Mouse (Mus musculus) forebrain, postnatal 0 days (tissue): ENCODE data around the gene Hist1h2bh. TPM values are rescaled to one million over a fixed set of nuclear protein-coding genes. Genes with fewer than 3 reads are reported as not detected.
"Not testable (repeated sequence)": the region's sequence is repeated elsewhere in the genome, so short reads cannot be mapped to it uniquely, and the experiment has no call there.

ENCODE experiments used
- ATAC-seq: fragments of 200-750 bp; cut with Nextera tagmentation; 2 replicates; pipeline ENCODE4 v1.8.0; 2017; ENCODE audit warnings: mild to moderate bottlenecking, moderate library complexity
- DNase-seq: peaks from one replicate; pipeline ENCODE4 v3.0.0-alpha.2; 2015
- H3K27ac ChIP-seq: fragments of 300-500 bp; sonication (generic); 2 replicates; pipeline ENCODE4 v1.5.1; 2014; ENCODE audit warnings: low read depth, mild to moderate bottlenecking, antibody characterized with exemption, low read length, moderate library complexity, mixed read lengths
- H3K27me3 ChIP-seq: fragments of 300-500 bp; sonication (generic); 2 replicates; pipeline ENCODE4 v1.6.1; 2014; ENCODE audit warnings: mild to moderate bottlenecking, low read length, mixed read lengths; ENCODE audit not compliant: insufficient read depth
- H3K36me3 ChIP-seq: fragments of 300-500 bp; sonication (generic); 2 replicates; pipeline ENCODE4 v1.6.1; 2014; ENCODE audit warnings: mild to moderate bottlenecking, moderate library complexity; ENCODE audit not compliant: insufficient read depth
- H3K4me1 ChIP-seq: fragments of 300-500 bp; sonication (generic); 2 replicates; pipeline ENCODE4 v1.6.1; 2014; ENCODE audit warnings: antibody characterized with exemption; ENCODE audit not compliant: insufficient read depth
- H3K4me2 ChIP-seq: fragments of 300-500 bp; sonication (generic); 2 replicates; pipeline ENCODE4 v1.6.1; 2014; ENCODE audit warnings: low read depth, mild to moderate bottlenecking, moderate library complexity
- H3K4me3 ChIP-seq: fragments of 300-500 bp; sonication (generic); 2 replicates; pipeline ENCODE4 v1.5.1; 2014; ENCODE audit warnings: low read depth, low read length, mixed read lengths
- H3K9ac ChIP-seq: fragments of 300-500 bp; sonication (generic); 2 replicates; pipeline ENCODE4 v1.6.1; 2014; ENCODE audit warnings: mild to moderate bottlenecking
- H3K9me3 ChIP-seq: fragments of 300-500 bp; sonication (generic); 2 replicates; pipeline ENCODE4 v1.6.1; 2016; ENCODE audit warnings: low read length
- CTCF ChIP-seq: sonication (generic); IDR thresholded peaks from 2 replicates; pipeline ENCODE4 v1.5.1; 2016; ENCODE audit warnings: antibody characterized with exemption, control low read depth, low read depth
- WGBS: fragments of 180-500 bp; shearing (Covaris S2); extraction: QIAGEN DNeasy Blood & Tissue Kit; methylation state at CpG from one replicate; pipeline ENCODE4 v1.1.7; 2014; 5-methylcytosine and 5-hydroxymethylcytosine counted together
- polyA plus RNA-seq: library from polyadenylated mRNA; unstranded; fragments of >200 nt; fragmentation: Nextera tagmentation; extraction: Ambion mirVana; gene quantifications from 2 replicates; pipeline ENCODE4 v1.2.1, GENCODE M21; 2015
- total RNA-seq: library from RNA; depleted of rRNA; stranded (reverse); fragments of >200 nt; gene quantifications from 2 replicates; pipeline ENCODE4 v1.2.3, GENCODE M21; 2014

Gene Hist1h2bh
- total and polyA plus RNA-seq, 2 experiments from 2014 or later: 0.17 to 12.5 TPM

DNA sequence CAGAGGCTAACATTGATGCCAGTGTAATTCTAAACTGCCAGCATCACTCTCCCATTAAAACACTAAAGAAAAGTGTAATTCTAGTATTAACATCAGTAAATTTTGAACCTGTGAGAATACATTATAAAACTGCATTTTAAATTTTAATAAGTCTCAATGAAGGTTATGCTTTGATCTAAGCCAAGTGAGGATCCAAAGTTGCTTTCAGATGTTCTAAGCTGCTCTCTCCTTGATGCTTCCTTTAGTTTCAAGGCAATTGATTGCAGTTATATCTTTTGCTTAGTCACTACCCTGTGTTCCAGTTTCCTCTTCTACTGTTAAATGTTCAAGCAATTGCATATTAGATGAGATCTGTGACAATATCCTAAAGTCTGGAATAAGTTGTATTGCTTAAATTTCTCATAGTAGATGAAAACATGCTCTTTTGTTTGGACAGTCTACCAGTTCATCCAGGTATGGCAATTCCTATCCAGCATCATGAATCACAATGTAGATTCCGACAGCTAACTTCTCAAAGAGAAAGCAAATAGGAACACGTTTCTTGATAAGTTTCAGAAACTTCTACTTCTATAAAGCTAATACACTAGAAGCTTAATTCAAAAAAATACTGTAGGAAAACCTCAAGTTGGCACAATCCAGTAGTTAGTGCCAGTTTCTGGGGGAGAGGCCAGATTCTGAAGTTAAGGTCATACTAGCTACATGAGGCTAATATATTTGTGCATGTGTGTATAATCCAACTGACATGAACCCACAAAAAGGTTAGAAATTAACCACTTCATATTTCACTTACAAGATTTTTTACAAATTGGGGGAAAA is 29.2 kb upstream of the Hist1h2bh start:
- no peaks in the 10 kb centered on the region for H3K36me3 ChIP-seq
- H3K4me2 ChIP-seq: peak overlapping the region; percentile 67
- WGBS: 29% methylated on average over 2 of the region's 2 CpGs
- DNase-seq (no peak), ATAC-seq (no peak)
- H3K4me1 ChIP-seq: peaks cover 27% of the 10 kb centered on the region
- TF ChIP-seq CTCF: no peak
- peak overlapping the region; percentile 53 for H3K9ac ChIP-seq
- peak overlapping the region; percentile 75 for H3K27ac ChIP-seq
- H3K9me3 ChIP-seq: no peaks in the 10 kb centered on the region
- no peaks in the 10 kb centered on the region for H3K27me3 ChIP-seq
- peak overlapping the region; percentile 36 for H3K4me3 ChIP-seq

GRCm38 (mm10) chr13:23571504-23572217 is 28.5 kb upstream of the Hist1h2bh start:
- Histone ChIP-seq H3K9ac (peak overlapping the region; percentile 53), H3K4me1 (peaks cover 25% of the 10 kb centered on the region), H3K27ac (peak overlapping the region; percentile 93), H3K4me3 (peak overlapping the region; percentile 36), H3K4me2 (peak overlapping the region; percentile 67)
- H3K27me3 ChIP-seq, ATAC-seq, H3K9me3 ChIP-seq, H3K36me3 ChIP-seq: not testable (repeated sequence)
- DNase-seq: peak; percentile 51
- 1% methylated on average over 13 of the region's 34 CpGs for WGBS

GRCm38 (mm10) chr13:23571022-23571503 is 27.9 kb upstream of the Hist1h2bh start, which contains the start of the genes Hist1h2ae and Hist1h2bg:
Hist1h2ae (minus strand) TSS chr13:23571220.
Hist1h2bg (plus strand) TSS chr13:23571396.
- H3K4me3 ChIP-seq: peak within 1 kb of the TSS; percentile 36
- under 1% methylated on average over 18 of the region's 18 CpGs for WGBS

GRCm38 (mm10) chr13:23570261-23571021 is 27.2 kb upstream of the Hist1h2bh start:
- Histone ChIP-seq H3K4me2 (peak overlapping the region; percentile 67), H3K27ac (peak overlapping the region; percentile 93), H3K9ac (peak overlapping the region; percentile 60), H3K4me3 (peak overlapping the region; percentile 36), H3K4me1 (peaks cover 20% of the 10 kb centered on the region)
- not testable (repeated sequence) for H3K27me3 ChIP-seq, H3K9me3 ChIP-seq, H3K36me3 ChIP-seq
- peak; percentile 56 for DNase-seq
- ATAC-seq: peak; percentile 17
- under 1% methylated on average over 19 of the region's 41 CpGs for WGBS

More at GRCm38 (mm10) chr13:23571022-23571503, 27.9 kb upstream of the Hist1h2bh start, which contains the start of the genes Hist1h2ae and Hist1h2bg:
- Histone ChIP-seq H3K9ac (peak within 1 kb of the TSS; percentile 60), H3K27ac (peak within 1 kb of the TSS; percentile 93), H3K4me1 (peaks cover 20% of the 10 kb centered on the region), H3K4me2 (peak within 1 kb of the TSS; percentile 67), H3K27me3 (no peaks in the 10 kb centered on the region), H3K36me3 (no peaks in the 10 kb centered on the region), H3K9me3 (no peaks in the 10 kb centered on the region)
- ATAC-seq (peak; percentile 90), DNase-seq (peak; percentile 93)
- no peak for TF ChIP-seq CTCF

DNA sequence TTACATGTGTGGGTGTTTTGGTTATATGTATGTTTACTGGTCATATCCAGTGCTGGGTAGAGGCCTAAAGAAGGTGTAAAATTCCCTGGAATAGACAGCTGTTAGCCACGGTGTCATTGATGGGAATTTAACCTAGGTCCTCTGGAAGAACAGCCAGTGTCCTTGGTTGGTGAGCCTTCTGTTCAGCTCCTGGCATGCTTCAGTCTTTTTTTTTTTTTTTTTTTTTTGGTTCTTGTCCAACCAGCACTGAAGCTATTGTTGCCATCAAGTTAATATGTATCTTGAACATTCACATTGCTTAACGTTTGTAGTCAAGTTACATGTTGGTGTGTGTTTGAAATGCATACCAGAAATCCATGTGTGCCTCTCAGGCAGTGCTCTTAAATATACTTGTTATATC is 21.3 kb upstream of the Hist1h2bh start:
- no peak overlapping the region for H3K4me3 ChIP-seq
- H3K9ac ChIP-seq: no peak overlapping the region
- TF ChIP-seq CTCF: no peak
- WGBS: 88% methylated on average over 2 of the region's 2 CpGs
- no peaks in the 10 kb centered on the region for H3K4me1 ChIP-seq
- DNase-seq (no peak), ATAC-seq (no peak)
- no peaks in the 10 kb centered on the region for H3K9me3 ChIP-seq
- no peak overlapping the region for H3K4me2 ChIP-seq
- no peak overlapping the region for H3K27ac ChIP-seq
- no peaks in the 10 kb centered on the region for H3K36me3 ChIP-seq
- no peaks in the 10 kb centered on the region for H3K27me3 ChIP-seq

DNA sequence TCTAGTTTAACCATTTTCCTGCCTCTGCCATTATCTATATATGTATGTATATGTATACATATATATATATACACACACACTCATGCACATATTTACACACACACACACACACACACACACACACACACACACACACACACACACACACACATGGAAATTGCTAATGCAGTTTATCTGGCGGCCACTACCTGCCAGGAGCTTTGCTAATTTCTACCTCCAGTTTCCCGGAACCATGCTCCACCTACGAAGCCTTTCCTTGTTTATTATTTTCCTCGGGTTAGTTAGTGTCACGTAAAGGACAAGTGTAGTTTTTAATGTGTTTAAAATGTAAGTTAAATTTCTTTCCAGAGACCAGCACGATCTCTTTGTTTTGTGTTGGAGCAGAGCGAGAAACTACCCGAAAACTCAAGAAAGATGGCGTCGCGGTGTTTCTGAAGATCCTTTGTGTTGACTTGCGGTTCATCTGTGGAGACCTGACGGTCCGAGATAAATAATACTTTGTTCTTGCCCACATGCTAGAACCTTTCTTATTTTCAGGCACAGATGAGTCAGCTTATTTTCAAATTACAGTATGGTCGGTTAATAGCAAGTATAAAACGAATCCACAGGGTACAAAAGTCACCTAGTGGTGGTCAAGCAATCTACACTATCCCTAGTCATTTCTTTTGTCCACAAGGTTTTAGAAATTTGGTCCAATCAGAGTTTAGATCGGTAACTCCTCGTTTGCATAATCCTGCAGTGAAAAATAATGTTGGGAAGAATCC is 19.7 kb upstream of the Hist1h2bh start:
- TF ChIP-seq CTCF: peak; percentile 67
- peak; percentile 89 for DNase-seq

DNA sequence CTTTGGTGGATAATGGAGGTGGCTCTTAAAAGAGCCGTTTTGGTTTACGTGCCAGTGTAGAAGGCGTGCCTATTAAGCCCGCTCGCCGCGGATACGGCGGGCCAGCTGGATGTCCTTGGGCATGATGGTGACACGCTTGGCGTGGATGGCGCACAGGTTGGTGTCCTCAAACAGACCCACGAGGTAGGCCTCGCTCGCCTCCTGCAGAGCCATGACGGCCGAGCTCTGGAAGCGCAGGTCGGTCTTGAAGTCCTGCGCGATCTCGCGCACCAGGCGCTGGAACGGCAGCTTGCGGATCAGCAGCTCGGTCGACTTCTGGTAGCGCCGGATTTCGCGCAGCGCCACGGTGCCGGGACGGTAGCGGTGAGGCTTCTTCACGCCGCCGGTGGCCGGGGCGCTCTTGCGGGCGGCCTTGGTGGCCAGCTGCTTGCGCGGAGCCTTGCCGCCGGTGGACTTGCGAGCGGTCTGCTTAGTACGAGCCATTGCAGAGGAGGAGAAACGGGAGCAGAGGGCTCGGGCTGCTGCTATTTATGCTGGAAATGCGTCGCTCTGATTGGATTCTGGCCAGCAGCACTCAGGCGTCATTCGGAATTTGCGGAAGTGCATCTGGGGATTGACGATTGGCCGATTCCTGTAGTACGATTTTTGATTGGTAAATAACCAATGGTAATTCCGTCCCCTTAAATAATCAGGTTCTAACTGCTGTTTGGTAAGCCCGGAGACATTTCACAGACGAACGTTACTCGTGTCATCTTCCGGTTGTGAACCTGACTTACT is 18.9 kb upstream of the Hist1h2bh start, which contains the start of gene Hist1h3e:
Gene Hist1h3e (minus strand): TSS at position 487 of the 777 bp plus-strand sequence.
- H3K9ac ChIP-seq: peak within 1 kb of the TSS; percentile 74
- 2% methylated on average over 47 of the region's 67 CpGs for WGBS
- H3K4me1 ChIP-seq, H3K36me3 ChIP-seq, H3K27me3 ChIP-seq, H3K9me3 ChIP-seq: not testable (repeated sequence)
- peak within 1 kb of the TSS; percentile 94 for H3K27ac ChIP-seq
- H3K4me3 ChIP-seq: peak within 1 kb of the TSS; percentile 37
- H3K4me2 ChIP-seq: peak within 1 kb of the TSS; percentile 66
- DNase-seq: peak; percentile 99
- ATAC-seq: peak; percentile 95

More for the DNA sequence above, 19.7 kb upstream of the Hist1h2bh start:
- 2% methylated on average over 18 of the region's 18 CpGs for WGBS
- peak; percentile 38 for ATAC-seq
- peak overlapping the region; percentile 37 for H3K4me3 ChIP-seq
- H3K36me3 ChIP-seq: no peaks in the 10 kb centered on the region
- peak overlapping the region; percentile 74 for H3K9ac ChIP-seq
- H3K9me3 ChIP-seq: no peaks in the 10 kb centered on the region
- H3K4me2 ChIP-seq: peak overlapping the region; percentile 66
- no peaks in the 10 kb centered on the region for H3K4me1 ChIP-seq
- no peaks in the 10 kb centered on the region for H3K27me3 ChIP-seq
- peak overlapping the region; percentile 94 for H3K27ac ChIP-seq

DNA sequence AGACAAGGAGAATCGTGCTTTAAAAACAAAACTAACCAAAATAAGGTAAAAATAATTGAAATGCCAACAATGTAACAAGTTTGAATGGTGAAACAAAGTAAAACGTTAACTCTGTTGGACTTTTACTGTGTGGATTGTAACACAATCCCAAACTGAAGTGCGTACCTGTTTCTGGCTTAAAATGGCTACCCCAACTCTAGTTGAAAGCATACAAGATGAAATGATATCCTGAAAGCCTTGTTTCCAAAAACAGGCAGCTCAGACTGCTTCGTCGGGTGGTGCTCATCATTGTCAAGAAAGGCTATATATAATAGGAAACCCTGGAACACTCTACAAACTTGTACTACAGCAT is 18.3 kb upstream of the Hist1h2bh start:
- not testable (repeated sequence) for DNase-seq, H3K27me3 ChIP-seq, ATAC-seq, H3K36me3 ChIP-seq, H3K9me3 ChIP-seq, H3K27ac ChIP-seq, H3K4me1 ChIP-seq
- WGBS: 0% methylated on average over 2 of the region's 5 CpGs
- Histone ChIP-seq H3K4me3 (peak overlapping the region; percentile 37; the same call in 1 of the 2 replicates), H3K4me2 (peak overlapping the region; percentile 46), H3K9ac (peak overlapping the region; percentile 74)
